Mouse (Mus musculus) neural tube, embryonic 13.5 days (tissue): ENCODE data around the gene Slc2a4. TPM values are rescaled to one million over a fixed set of nuclear protein-coding genes. Genes with fewer than 3 reads are reported as not detected.
"Not testable (repeated sequence)": the region's sequence is repeated elsewhere in the genome, so short reads cannot be mapped to it uniquely, and the experiment has no call there.

Experiments used
- ATAC-seq: fragments of 200-750 bp; cut with Nextera tagmentation; 2 replicates; pipeline ENCODE4 v1.8.0; 2017; ENCODE audit warnings: low read depth, mild to moderate bottlenecking, moderate TSS enrichment, moderate library complexity
- H3K27ac ChIP-seq: fragments of 300-500 bp; sonication (generic); replicated peaks from 2 replicates; pipeline ENCODE4 v1.5.1; 2015; ENCODE audit warnings: moderate library complexity, mild to moderate bottlenecking, inconsistent platforms
- H3K27me3 ChIP-seq: fragments of 300-500 bp; sonication (generic); 2 replicates; pipeline ENCODE4 v1.6.1; 2015; ENCODE audit warnings: mild to moderate bottlenecking, inconsistent platforms
- H3K36me3 ChIP-seq: fragments of 300-500 bp; sonication (generic); 2 replicates; pipeline ENCODE4 v1.6.1; 2015; ENCODE audit warnings: mild to moderate bottlenecking, inconsistent platforms
- H3K4me1 ChIP-seq: fragments of 300-500 bp; sonication (generic); replicated peaks from 2 replicates; pipeline ENCODE4 v1.6.1; 2015; ENCODE audit warnings: inconsistent platforms
- H3K4me2 ChIP-seq: fragments of 300-500 bp; sonication (generic); 2 replicates; pipeline ENCODE4 v1.6.1; 2015; ENCODE audit warnings: inconsistent platforms, mild to moderate bottlenecking, moderate library complexity
- H3K4me3 ChIP-seq: fragments of 300-500 bp; sonication (generic); 2 replicates; pipeline ENCODE4 v1.5.1; 2015; ENCODE audit warnings: mild to moderate bottlenecking, inconsistent platforms
- H3K9ac ChIP-seq: fragments of 300-500 bp; sonication (generic); 2 replicates; pipeline ENCODE4 v1.6.1; 2015; ENCODE audit warnings: moderate library complexity, mild to moderate bottlenecking, inconsistent platforms
- H3K9me3 ChIP-seq: fragments of 300-500 bp; sonication (generic); 2 replicates; pipeline ENCODE4 v1.6.1; 2016; ENCODE audit warnings: inconsistent platforms
- WGBS: fragments of 180-500 bp; shearing (Covaris S2); methylation state at CpG from one replicate; pipeline ENCODE4 v1.1.7; 2015; 5-methylcytosine and 5-hydroxymethylcytosine counted together
- polyA plus RNA-seq: library from polyadenylated mRNA; unstranded; fragments of >200 nt; fragmentation: Nextera tagmentation; extraction: Ambion mirVana; gene quantifications from 2 replicates; pipeline ENCODE4 v1.2.1, GENCODE M21; 2015

Gene Slc2a4
- polyA plus RNA-seq, 1 experiment from 2014 or later = 3.6 TPM

DNA sequence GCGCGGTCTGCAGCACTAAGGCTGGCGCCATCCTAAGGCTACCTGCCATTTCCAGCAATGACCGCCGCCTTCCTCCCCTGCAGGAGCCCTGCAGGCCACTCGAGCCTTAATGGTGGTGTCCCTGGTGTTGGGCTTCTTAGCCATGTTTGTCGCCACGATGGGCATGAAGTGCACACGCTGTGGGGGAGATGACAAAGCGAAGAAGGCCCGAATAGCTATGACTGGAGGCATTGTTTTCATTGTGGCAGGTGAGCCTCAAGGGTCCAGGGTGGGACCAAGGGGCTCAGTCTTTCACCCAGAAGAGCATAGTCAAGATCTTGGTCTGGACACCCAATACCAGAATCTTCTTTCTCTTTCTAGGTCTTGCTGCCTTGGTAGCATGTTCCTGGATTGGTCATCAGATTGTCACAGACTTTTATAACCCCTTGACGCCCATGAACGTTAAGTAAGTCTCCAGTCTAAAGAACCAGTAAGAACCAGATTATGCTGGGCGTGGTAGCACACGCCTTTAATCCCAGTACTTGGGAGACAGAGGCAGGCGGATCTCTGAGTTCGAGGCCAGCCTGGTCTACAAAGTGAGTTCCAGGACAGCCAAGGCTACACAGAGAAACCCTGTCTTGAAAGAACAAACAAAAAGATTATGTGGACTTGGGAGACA, 19.0 kb upstream of the Slc2a4 start:
- H3K27me3 ChIP-seq = peaks cover 71% of the 10 kb centered on the region
- no peak overlapping the region for H3K27ac ChIP-seq
- H3K4me2 ChIP-seq = peak overlapping the region; percentile 48
- 37% methylated on average over 17 of the region's 17 CpGs for WGBS
- 0 out of 2 replicates have a peak, but pooled peaks have one; percentile 16 for ATAC-seq
- H3K4me1 ChIP-seq = peaks cover 17% of the 10 kb centered on the region
- H3K36me3 ChIP-seq = peaks cover 42% of the 10 kb centered on the region
- no peaks in the 10 kb centered on the region for H3K9me3 ChIP-seq
- peak overlapping the region; percentile 26 for H3K4me3 ChIP-seq
- H3K9ac ChIP-seq = peak overlapping the region; percentile 50; the same call in 1 of the 2 replicates

DNA sequence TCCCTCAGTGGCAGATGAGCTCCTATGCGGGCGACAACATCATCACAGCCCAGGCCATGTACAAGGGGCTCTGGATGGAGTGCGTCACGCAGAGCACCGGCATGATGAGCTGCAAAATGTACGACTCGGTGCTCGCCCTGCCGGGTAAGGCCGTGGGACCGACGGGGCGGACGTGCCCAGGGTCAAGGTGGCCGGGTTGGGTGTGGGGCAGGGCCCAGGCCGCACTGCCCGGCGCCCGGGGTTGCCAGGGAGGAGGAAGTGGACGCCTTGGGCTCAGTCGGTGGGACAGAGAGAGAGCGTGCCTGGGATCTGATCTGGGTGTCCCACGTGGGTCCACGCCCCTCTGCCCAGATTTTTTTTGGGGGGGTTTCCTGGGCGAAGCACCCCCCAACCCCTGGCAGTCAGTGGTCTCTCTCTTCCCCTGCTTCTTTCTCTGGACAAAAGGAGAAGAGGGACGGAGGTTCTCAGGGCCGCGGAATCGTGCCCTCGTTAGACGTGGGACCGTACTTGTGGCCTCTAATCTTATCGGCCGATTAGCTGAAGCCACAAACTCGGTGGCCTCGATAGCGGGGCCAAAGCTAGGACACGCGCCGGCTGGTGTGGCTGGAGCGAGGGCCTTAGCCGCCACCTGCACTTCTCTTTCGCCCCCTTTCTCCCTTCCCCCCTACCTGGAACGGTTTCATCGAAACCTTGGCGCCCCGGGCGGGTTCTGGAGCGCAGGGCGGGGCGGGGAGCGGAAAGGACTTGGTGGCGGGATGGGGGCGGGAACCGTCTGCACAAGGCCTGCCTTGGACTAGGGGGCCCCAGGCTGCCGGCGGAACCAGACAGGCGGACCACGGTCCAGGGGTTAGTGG, 18.2 kb upstream of the Slc2a4 start:
- Histone ChIP-seq H3K4me3 (peak overlapping the region; percentile 26), H3K27me3 (peaks cover 78% of the 10 kb centered on the region), H3K4me1 (peaks cover 17% of the 10 kb centered on the region), H3K4me2 (peak overlapping the region; percentile 48), H3K9ac (peak overlapping the region; percentile 50; the same call in 1 of the 2 replicates), H3K27ac (no peak overlapping the region), H3K36me3 (peaks cover 34% of the 10 kb centered on the region), H3K9me3 (no peaks in the 10 kb centered on the region)
- ATAC-seq = peak; percentile 62
- 2% methylated on average over 58 of the region's 59 CpGs for WGBS

DNA sequence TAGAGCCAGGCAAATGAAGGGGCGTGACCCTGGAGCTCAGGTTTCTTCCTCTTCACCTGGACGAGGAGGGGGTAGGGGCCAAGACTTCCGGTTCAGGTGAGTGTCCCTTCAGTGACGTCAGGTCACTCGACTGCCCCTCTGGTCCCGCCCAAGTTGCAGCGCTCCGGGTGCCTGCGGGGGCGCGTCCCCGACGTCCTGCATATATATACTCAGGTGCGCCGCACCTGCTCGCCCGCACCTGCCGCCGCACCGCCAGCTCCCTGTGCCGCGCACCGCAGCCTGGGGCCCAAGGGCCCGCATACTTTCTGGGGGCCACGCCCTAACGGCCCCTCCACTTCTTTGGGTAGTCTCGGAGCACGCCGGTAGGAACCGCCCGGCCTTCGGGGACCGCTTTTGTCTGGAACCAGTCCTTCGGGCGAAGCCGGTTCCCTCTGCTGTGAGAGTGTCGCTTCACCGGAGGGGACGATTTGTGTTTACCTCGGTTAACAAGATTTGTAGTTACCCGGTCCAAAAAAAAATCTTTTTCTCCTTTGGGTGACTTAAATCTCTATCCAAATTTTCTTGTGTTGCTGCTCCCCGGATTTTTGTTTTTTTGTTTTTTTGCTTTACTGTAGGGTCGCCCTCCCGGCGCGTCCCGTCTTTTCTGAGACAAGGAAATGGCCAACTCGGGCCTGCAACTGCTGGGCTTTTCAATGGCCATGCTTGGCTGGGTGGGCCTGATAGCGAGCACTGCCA, 17.4 kb upstream of the Slc2a4 start:
- peak overlapping the region; percentile 48; the same call in 1 of the 2 replicates for H3K4me2 ChIP-seq
- ATAC-seq = no peak
- peak overlapping the region; percentile 26 for H3K4me3 ChIP-seq
- no peak overlapping the region for H3K27ac ChIP-seq
- H3K36me3 ChIP-seq = peaks cover 30% of the 10 kb centered on the region
- H3K27me3 ChIP-seq = peaks cover 86% of the 10 kb centered on the region
- H3K9ac ChIP-seq = 0 out of 2 replicates have a peak overlapping the region, but pooled peaks have one; percentile 50
- 1% methylated on average over 49 of the region's 49 CpGs for WGBS
- no peaks in the 10 kb centered on the region for H3K9me3 ChIP-seq
- peaks cover 17% of the 10 kb centered on the region for H3K4me1 ChIP-seq

DNA sequence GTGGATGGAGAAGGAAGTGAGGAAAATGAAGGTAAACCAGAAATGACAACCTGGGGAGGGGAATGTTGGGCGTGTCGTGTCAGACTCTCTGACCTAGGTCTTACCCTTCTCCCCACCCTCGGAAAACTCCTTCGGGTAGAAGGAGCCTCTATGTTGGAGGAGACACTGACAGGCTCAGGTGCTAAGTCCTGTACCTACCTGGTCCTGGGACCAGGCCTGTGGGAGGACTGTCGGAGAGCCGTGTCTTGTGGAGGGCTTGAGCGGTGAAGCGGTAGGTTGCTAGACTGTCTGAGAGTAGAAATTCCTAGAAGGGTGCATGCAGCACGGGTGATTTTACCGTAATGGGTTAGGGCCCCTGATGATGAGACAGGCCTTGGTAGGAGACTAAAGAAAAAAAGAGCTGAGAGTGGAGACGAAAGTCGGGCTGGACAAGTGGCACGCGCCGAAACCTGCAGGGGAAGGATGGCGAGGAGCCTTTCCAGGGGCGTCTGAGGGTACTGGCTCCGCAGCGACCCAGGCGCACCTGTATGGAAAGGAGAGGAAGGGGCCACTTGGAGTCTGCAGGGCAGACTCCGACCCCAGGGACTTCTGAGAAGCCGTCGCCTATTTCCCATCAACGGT, 16.8 kb upstream of the Slc2a4 start, which contains the start of gene Cldn7:
TSS of gene Cldn7 (plus strand) at position 130 of the 621 bp plus-strand sequence.
- Histone ChIP-seq H3K27me3 (peaks cover 87% of the 10 kb centered on the region), H3K4me3 (peak within 1 kb of the TSS; percentile 18; the same call in 1 of the 2 replicates), H3K9ac (no peak within 1 kb of the TSS)

DNA sequence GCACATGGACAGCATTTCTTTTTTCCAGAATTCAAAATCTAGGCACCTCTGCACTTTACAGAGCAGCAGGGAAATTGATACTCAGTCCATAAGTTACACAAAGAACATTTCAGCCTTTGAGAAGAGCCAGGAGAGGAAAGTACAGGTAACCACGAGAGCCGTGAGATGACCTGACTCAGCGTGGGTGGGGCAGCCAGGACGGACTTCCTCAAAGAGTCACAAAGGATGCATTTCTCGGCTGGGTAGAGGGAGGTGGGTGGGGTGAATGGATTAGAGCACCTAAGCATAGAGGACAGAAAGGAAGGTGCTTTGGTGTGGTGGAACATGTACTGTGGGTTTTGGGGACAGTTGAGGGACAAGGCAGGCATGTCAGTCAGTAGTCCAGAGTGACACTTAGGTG, 13.9 kb upstream of the Slc2a4 start:
- Histone ChIP-seq H3K27ac (no peak overlapping the region), H3K36me3 (no peaks in the 10 kb centered on the region), H3K9ac (no peak overlapping the region), H3K4me2 (no peak overlapping the region), H3K4me1 (peaks cover 16% of the 10 kb centered on the region), H3K4me3 (no peak overlapping the region), H3K9me3 (no peaks in the 10 kb centered on the region), H3K27me3 (peaks cover 71% of the 10 kb centered on the region)
- ATAC-seq = no peak
- WGBS = 52% methylated on average over 5 of the region's 5 CpGs

More for the DNA sequence above, 16.8 kb upstream of the Slc2a4 start, which contains the start of gene Cldn7:
- Histone ChIP-seq H3K36me3 (peaks cover 23% of the 10 kb centered on the region), H3K27ac (no peak within 1 kb of the TSS), H3K4me2 (0 out of 2 replicates have a peak within 1 kb of the TSS, but pooled peaks have one; percentile 22), H3K9me3 (no peaks in the 10 kb centered on the region), H3K4me1 (peaks cover 17% of the 10 kb centered on the region)
- 9% methylated on average over 24 of the region's 24 CpGs for WGBS
- no peak for ATAC-seq

DNA sequence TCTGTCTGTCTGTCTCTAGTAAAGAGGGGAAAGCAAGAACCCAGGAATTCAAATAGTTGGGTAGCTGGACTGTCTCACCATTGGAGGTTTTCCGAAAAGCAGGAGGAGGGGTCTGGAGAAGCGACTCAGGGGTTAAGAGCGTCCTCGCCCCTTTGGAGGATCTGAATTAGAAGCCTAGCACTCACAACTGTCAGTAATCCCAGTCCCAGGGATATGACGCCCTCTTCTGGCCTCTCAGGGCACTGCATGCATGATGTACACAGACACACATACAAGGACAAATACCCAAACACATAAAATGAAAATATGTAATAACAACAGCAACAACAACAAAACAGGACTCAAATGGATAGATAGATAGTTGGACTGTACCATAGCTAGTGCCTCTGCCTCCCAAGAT, 12.6 kb upstream of the Slc2a4 start:
- Histone ChIP-seq H3K4me3 (no peak overlapping the region), H3K27ac (no peak overlapping the region), H3K9me3 (no peaks in the 10 kb centered on the region), H3K36me3 (no peaks in the 10 kb centered on the region), H3K4me2 (no peak overlapping the region), H3K27me3 (peaks cover 70% of the 10 kb centered on the region), H3K9ac (no peak overlapping the region), H3K4me1 (peaks cover 5% of the 10 kb centered on the region)
- ATAC-seq = no peak
- 32% methylated on average over 5 of the region's 5 CpGs for WGBS

- 72% methylated on average over 1 of the region's 1 CpGs for WGBS
Measured at GRCm38 (mm10) chr11:69956218-69956617, 8.2 kb upstream of the Slc2a4 start.

DNA sequence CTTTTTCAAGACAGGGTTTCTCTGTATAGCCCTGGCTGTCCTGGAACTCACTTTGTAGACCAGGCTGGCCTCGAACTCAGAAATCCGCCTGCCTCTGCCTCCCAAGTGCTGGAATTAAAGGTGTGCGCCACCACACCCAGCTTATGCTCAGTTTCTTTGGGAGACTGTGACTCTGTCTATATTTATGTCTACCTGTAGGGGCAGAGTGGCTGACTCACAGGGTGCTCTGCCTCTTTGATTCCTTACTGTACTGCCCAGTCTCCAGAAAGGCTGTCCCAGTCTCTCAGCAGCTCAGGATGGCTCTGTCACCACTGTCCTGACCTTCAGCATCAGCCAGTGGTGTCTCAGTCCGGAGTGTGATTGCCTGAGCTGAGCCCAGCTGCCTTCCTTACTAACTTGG, 7.6 kb upstream of the Slc2a4 start:
- H3K9ac ChIP-seq, H3K4me3 ChIP-seq, H3K36me3 ChIP-seq, H3K4me2 ChIP-seq, H3K9me3 ChIP-seq, H3K4me1 ChIP-seq, H3K27ac ChIP-seq, ATAC-seq: not testable (repeated sequence)
- H3K27me3 ChIP-seq = peaks cover 26% of the 10 kb centered on the region
- WGBS = 78% methylated on average over 4 of the region's 4 CpGs

More at GRCm38 (mm10) chr11:69956218-69956617, 8.2 kb upstream of the Slc2a4 start:
- no peak for ATAC-seq
- no peak overlapping the region for H3K4me2 ChIP-seq
- H3K27me3 ChIP-seq = peaks cover 29% of the 10 kb centered on the region
- no peak overlapping the region for H3K4me3 ChIP-seq
- no peak overlapping the region for H3K9ac ChIP-seq
- no peaks in the 10 kb centered on the region for H3K4me1 ChIP-seq
- no peaks in the 10 kb centered on the region for H3K9me3 ChIP-seq
- H3K27ac ChIP-seq = no peak overlapping the region
- H3K36me3 ChIP-seq = no peaks in the 10 kb centered on the region

DNA sequence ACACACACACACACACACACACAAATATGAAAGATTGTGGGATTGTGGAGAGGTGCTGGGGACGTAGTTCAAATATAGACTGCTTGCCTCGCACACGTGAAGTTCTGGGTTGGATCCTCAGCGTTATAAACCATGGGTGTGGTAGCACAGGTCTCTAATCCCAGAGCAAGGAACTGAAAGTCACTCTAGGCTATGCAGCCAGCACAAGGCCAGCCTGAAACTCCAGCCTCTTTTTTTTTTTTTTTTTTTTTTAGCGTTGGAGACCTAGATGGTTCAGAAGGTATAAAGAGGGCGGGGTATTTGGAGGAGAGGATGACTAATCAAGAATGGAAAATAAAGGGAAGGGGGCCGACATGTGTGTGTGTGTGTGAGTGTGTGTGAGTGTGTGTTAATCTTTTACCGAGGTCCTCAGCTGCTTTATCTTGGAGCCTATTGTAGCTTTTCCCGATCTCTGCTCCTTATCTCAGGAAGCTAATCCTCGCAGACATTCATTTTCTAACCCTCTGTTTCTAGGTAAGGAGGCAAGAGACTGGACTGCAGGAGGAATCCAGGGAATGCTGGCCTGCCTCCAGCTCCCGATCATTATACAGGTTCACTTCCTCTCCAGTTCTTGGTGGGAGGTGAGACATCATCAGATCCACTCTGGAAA, 5.4 kb upstream of the Slc2a4 start:
- H3K4me2 ChIP-seq = no peak overlapping the region
- 71% methylated on average over 11 of the region's 11 CpGs for WGBS
- no peaks in the 10 kb centered on the region for H3K36me3 ChIP-seq
- H3K27ac ChIP-seq = no peak overlapping the region
- peaks cover 4% of the 10 kb centered on the region for H3K4me1 ChIP-seq
- H3K9me3 ChIP-seq = no peaks in the 10 kb centered on the region
- H3K9ac ChIP-seq = no peak overlapping the region
- no peak for ATAC-seq
- peaks cover 24% of the 10 kb centered on the region for H3K27me3 ChIP-seq
- no peak overlapping the region for H3K4me3 ChIP-seq

DNA sequence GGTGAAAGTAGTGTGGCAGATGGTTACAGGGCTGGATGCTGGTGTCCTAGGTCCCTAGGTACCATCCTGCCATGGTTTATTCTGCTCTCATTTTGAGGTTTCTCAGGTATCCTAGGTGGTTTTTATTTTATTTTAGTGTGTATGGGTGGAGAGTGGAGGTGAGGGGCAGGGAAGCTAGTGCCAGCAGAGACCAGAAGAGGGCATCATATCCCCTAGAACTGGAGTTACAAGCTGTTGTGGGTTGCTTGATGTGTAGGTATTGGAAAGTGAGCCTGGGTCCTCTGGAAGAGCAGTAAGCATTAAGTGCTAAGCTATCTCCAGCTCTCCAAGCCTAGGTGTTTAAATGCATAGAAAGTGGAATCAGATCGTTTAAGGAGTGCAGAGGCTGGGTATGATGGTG, 4.3 kb upstream of the Slc2a4 start:
- no peak overlapping the region for H3K27ac ChIP-seq

DNA sequence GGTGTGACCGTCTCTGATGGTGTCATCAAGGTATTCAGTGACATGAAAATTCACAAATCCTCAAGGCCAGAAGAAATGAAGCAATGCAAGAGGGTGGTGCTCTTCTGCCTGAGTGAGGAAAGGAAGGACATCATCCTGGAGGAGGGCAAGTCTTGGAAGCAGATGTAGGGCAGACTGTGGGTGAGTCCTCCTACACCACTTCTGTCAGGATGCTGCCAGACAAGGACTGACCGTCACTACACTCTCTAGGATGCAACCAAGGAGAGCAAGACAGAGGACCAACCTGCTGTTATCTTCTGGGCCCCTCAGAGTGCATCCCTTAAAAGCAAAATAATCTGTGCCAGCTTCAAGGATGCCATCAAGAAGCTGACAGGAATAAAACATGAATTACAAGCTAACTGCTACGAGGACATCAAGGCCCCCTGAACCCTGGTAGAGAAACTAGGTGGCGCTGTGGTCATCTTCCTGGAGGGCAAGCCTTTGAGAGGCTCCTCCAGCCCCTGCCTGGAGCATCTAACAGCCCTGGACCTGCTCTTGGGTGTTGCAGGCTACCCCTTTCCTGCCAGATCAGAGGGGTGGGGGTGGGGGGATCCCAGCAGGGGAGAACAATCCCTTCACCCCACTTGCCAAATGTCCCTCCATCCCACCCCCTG, 2.9 kb upstream of the Slc2a4 start:
- Histone ChIP-seq H3K36me3 (no peaks in the 10 kb centered on the region), H3K27ac (no peak overlapping the region), H3K4me1 (peaks cover 14% of the 10 kb centered on the region), H3K27me3 (peaks cover 8% of the 10 kb centered on the region), H3K4me2 (no peak overlapping the region), H3K4me3 (no peak overlapping the region), H3K9ac (no peak overlapping the region), H3K9me3 (no peaks in the 10 kb centered on the region)
- no peak for ATAC-seq
- 48% methylated on average over 4 of the region's 4 CpGs for WGBS

More for the DNA sequence above, 4.3 kb upstream of the Slc2a4 start:
- no peak overlapping the region for H3K4me2 ChIP-seq
- H3K4me3 ChIP-seq = no peak overlapping the region
- H3K36me3 ChIP-seq = no peaks in the 10 kb centered on the region
- no peak overlapping the region for H3K9ac ChIP-seq
- ATAC-seq = no peak
- peaks cover 20% of the 10 kb centered on the region for H3K27me3 ChIP-seq
- H3K9me3 ChIP-seq = no peaks in the 10 kb centered on the region
- H3K4me1 ChIP-seq = peaks cover 11% of the 10 kb centered on the region
- WGBS = 50% methylated on average over 1 of the region's 1 CpGs
